Mouse (Mus musculus): Measurements from ENCODE around the gene Gabrg3. TPM values are rescaled to one million over a fixed set of nuclear protein-coding genes. Genes with fewer than 3 reads are reported as not detected.
A peak's percentile ranks its signal among the peaks of the same experiment; 100 is the strongest.

Gene Gabrg3
- polyA plus RNA-seq, 1 experiment from 2014 or later, result 2.8 TPM

GRCm38 (mm10) chr7:57363812-57364211 is 23.2 kb downstream of the Gabrg3 start:
- no peaks in the 10 kb centered on the region for H3K27me3 ChIP-seq
- no peak overlapping the region for H3K4me2 ChIP-seq
- no peaks in the 10 kb centered on the region for H3K9me3 ChIP-seq
- no peak overlapping the region for H3K4me3 ChIP-seq
- 91% methylated on average over 6 of the region's 6 CpGs for WGBS
- no peak overlapping the region for H3K9ac ChIP-seq
- no peaks in the 10 kb centered on the region for H3K36me3 ChIP-seq
- no peaks in the 10 kb centered on the region for H3K4me1 ChIP-seq (replicated peaks)
- H3K27ac ChIP-seq, result no peak overlapping the region
- no peak for ATAC-seq (ENCODE audit: low FRiP score)

GRCm38 (mm10) chr7:57357871-57358540 is 29.0 kb downstream of the Gabrg3 start:
- no peak for ATAC-seq (ENCODE audit: low FRiP score)
- Histone ChIP-seq H3K4me1 (replicated peaks) (no peaks in the 10 kb centered on the region), H3K27me3 (no peaks in the 10 kb centered on the region), H3K4me3 (no peak overlapping the region), H3K9me3 (no peaks in the 10 kb centered on the region), H3K36me3 (no peaks in the 10 kb centered on the region), H3K4me2 (no peak overlapping the region), H3K9ac (no peak overlapping the region), H3K27ac (no peak overlapping the region)
- 28% methylated on average over 6 of the region's 6 CpGs for WGBS

- 87% methylated on average over 8 of the region's 8 CpGs for WGBS
- no peak overlapping the region for H3K27ac ChIP-seq
- H3K4me1 ChIP-seq (replicated peaks), result no peaks in the 10 kb centered on the region
- no peak overlapping the region for H3K4me2 ChIP-seq
- H3K9ac ChIP-seq, result no peak overlapping the region
- H3K9me3 ChIP-seq, result no peaks in the 10 kb centered on the region
- ATAC-seq (ENCODE audit: low FRiP score), result no peak
- H3K4me3 ChIP-seq, result no peak overlapping the region
- no peaks in the 10 kb centered on the region for H3K27me3 ChIP-seq
- no peaks in the 10 kb centered on the region for H3K36me3 ChIP-seq
These were observed 30.3 kb downstream of the Gabrg3 start for GRCm38 (mm10) chr7:57356565-57357301.

- H3K4me2 ChIP-seq, result no peak overlapping the region
- no peaks in the 10 kb centered on the region for H3K9me3 ChIP-seq
- H3K27ac ChIP-seq, result no peak overlapping the region
- 86% methylated on average over 1 of the region's 1 CpGs for WGBS
- H3K36me3 ChIP-seq, result no peaks in the 10 kb centered on the region
- ATAC-seq (ENCODE audit: low FRiP score), result no peak
- H3K4me3 ChIP-seq, result no peak overlapping the region
- no peak overlapping the region for H3K9ac ChIP-seq
- H3K4me1 ChIP-seq (replicated peaks), result no peaks in the 10 kb centered on the region
- no peaks in the 10 kb centered on the region for H3K27me3 ChIP-seq
These were observed 38.2 kb downstream of the Gabrg3 start for GRCm38 (mm10) chr7:57348774-57349173.

GRCm38 (mm10) chr7:57341910-57342309 is 45.1 kb downstream of the Gabrg3 start:
- ATAC-seq (ENCODE audit: low FRiP score), result no peak

GRCm38 (mm10) chr7:57331211-57331610 is 55.8 kb downstream of the Gabrg3 start:
- no peak overlapping the region for H3K4me2 ChIP-seq
- ATAC-seq (ENCODE audit: low FRiP score), result no peak
- H3K27ac ChIP-seq, result no peak overlapping the region
- H3K9ac ChIP-seq, result no peak overlapping the region
- H3K4me1 ChIP-seq (replicated peaks), result no peaks in the 10 kb centered on the region
- no peak overlapping the region for H3K4me3 ChIP-seq
- no peaks in the 10 kb centered on the region for H3K27me3 ChIP-seq
- H3K36me3 ChIP-seq, result no peaks in the 10 kb centered on the region
- no peaks in the 10 kb centered on the region for H3K9me3 ChIP-seq
- WGBS, result 82% methylated on average over 3 of the region's 3 CpGs

More at GRCm38 (mm10) chr7:57341910-57342309, 45.1 kb downstream of the Gabrg3 start:
- no peak overlapping the region for H3K9ac ChIP-seq
- no peak overlapping the region for H3K27ac ChIP-seq
- no peaks in the 10 kb centered on the region for H3K36me3 ChIP-seq
- no peaks in the 10 kb centered on the region for H3K27me3 ChIP-seq
- H3K4me3 ChIP-seq, result no peak overlapping the region
- no peaks in the 10 kb centered on the region for H3K4me1 ChIP-seq (replicated peaks)
- H3K4me2 ChIP-seq, result no peak overlapping the region
- H3K9me3 ChIP-seq, result no peaks in the 10 kb centered on the region
- 79% methylated on average over 8 of the region's 8 CpGs for WGBS

- Histone ChIP-seq H3K9me3 (no peaks in the 10 kb centered on the region), H3K4me2 (no peak overlapping the region), H3K27ac (no peak overlapping the region), H3K36me3 (no peaks in the 10 kb centered on the region), H3K4me3 (no peak overlapping the region), H3K4me1 (replicated peaks) (no peaks in the 10 kb centered on the region), H3K9ac (no peak overlapping the region), H3K27me3 (no peaks in the 10 kb centered on the region)
- no peak for ATAC-seq (ENCODE audit: low FRiP score)
- WGBS, result 84% methylated on average over 4 of the region's 4 CpGs
These were observed 56.7 kb downstream of the Gabrg3 start for GRCm38 (mm10) chr7:57330240-57330639.

GRCm38 (mm10) chr7:57324473-57324872 is 62.5 kb downstream of the Gabrg3 start:
- no peak overlapping the region for H3K9ac ChIP-seq
- 0 out of 2 replicates have a peak, but pooled peaks have one; percentile 49 for ATAC-seq (ENCODE audit: low FRiP score)
- no peaks in the 10 kb centered on the region for H3K9me3 ChIP-seq
- WGBS, result 72% methylated on average over 3 of the region's 3 CpGs
- H3K36me3 ChIP-seq, result no peaks in the 10 kb centered on the region
- H3K4me2 ChIP-seq, result no peak overlapping the region
- no peak overlapping the region for H3K27ac ChIP-seq
- no peak overlapping the region for H3K4me3 ChIP-seq
- no peaks in the 10 kb centered on the region for H3K27me3 ChIP-seq
- no peaks in the 10 kb centered on the region for H3K4me1 ChIP-seq (replicated peaks)

GRCm38 (mm10) chr7:57322086-57322485 is 64.9 kb downstream of the Gabrg3 start:
- no peaks in the 10 kb centered on the region for H3K9me3 ChIP-seq
- no peaks in the 10 kb centered on the region for H3K27me3 ChIP-seq
- no peak overlapping the region for H3K4me2 ChIP-seq
- H3K36me3 ChIP-seq, result no peaks in the 10 kb centered on the region
- no peak overlapping the region for H3K9ac ChIP-seq
- no peak for ATAC-seq (ENCODE audit: low FRiP score)
- WGBS, result 87% methylated on average over 1 of the region's 1 CpGs
- no peak overlapping the region for H3K4me3 ChIP-seq
- H3K27ac ChIP-seq, result no peak overlapping the region
- no peaks in the 10 kb centered on the region for H3K4me1 ChIP-seq (replicated peaks)

GRCm38 (mm10) chr7:57314971-57315370 is 72.0 kb downstream of the Gabrg3 start:
- no peaks in the 10 kb centered on the region for H3K27me3 ChIP-seq
- ATAC-seq (ENCODE audit: low FRiP score), result no peak
- 87% methylated on average over 1 of the region's 1 CpGs for WGBS

GRCm38 (mm10) chr7:57312018-57312417 is 75.0 kb downstream of the Gabrg3 start:
- no peak overlapping the region for H3K4me2 ChIP-seq
- H3K36me3 ChIP-seq, result no peaks in the 10 kb centered on the region
- H3K9ac ChIP-seq, result no peak overlapping the region
- WGBS, result 96% methylated on average over 2 of the region's 2 CpGs
- H3K27me3 ChIP-seq, result no peaks in the 10 kb centered on the region
- no peaks in the 10 kb centered on the region for H3K4me1 ChIP-seq (replicated peaks)
- H3K9me3 ChIP-seq, result no peaks in the 10 kb centered on the region
- H3K4me3 ChIP-seq, result no peak overlapping the region
- no peak overlapping the region for H3K27ac ChIP-seq
- no peak for ATAC-seq (ENCODE audit: low FRiP score)

More at GRCm38 (mm10) chr7:57314971-57315370, 72.0 kb downstream of the Gabrg3 start:
- H3K4me1 ChIP-seq (replicated peaks), result no peaks in the 10 kb centered on the region
- no peaks in the 10 kb centered on the region for H3K9me3 ChIP-seq
- H3K27ac ChIP-seq, result no peak overlapping the region
- H3K9ac ChIP-seq, result no peak overlapping the region
- H3K4me2 ChIP-seq, result no peak overlapping the region
- no peaks in the 10 kb centered on the region for H3K36me3 ChIP-seq
- no peak overlapping the region for H3K4me3 ChIP-seq

- ATAC-seq (ENCODE audit: low FRiP score), result no peak
- Histone ChIP-seq H3K27ac (no peak overlapping the region), H3K4me3 (no peak overlapping the region), H3K9me3 (no peaks in the 10 kb centered on the region), H3K27me3 (no peaks in the 10 kb centered on the region), H3K4me2 (no peak overlapping the region), H3K4me1 (replicated peaks) (no peaks in the 10 kb centered on the region), H3K9ac (no peak overlapping the region), H3K36me3 (no peaks in the 10 kb centered on the region)
- WGBS, result 82% methylated on average over 1 of the region's 1 CpGs
These were observed 79.7 kb downstream of the Gabrg3 start for GRCm38 (mm10) chr7:57307337-57307736.

GRCm38 (mm10) chr7:57296639-57297038 is 90.3 kb downstream of the Gabrg3 start:
- Histone ChIP-seq H3K9me3 (no peaks in the 10 kb centered on the region), H3K36me3 (no peaks in the 10 kb centered on the region), H3K4me2 (no peak overlapping the region), H3K27ac (no peak overlapping the region), H3K4me3 (no peak overlapping the region), H3K4me1 (replicated peaks) (no peaks in the 10 kb centered on the region), H3K9ac (no peak overlapping the region), H3K27me3 (no peaks in the 10 kb centered on the region)
- no peak for ATAC-seq (ENCODE audit: low FRiP score)
- 78% methylated on average over 3 of the region's 3 CpGs for WGBS

All from hindbrain, embryonic 13.5 days (tissue).